Mouse (Mus musculus) kidney, postnatal 10 days (tissue): Measurements from ENCODE around the gene Macf1.

Experiments
- DNase-seq: peaks from one replicate; pipeline ENCODE4 v3.0.0; 2021; ENCODE audit warnings: mixed read lengths

The Macf1 gene

GRCm38 (mm10) chr4:123397643-123398434, 286.3 kb downstream of the Macf1 start:
- no peak for DNase-seq

DNA sequence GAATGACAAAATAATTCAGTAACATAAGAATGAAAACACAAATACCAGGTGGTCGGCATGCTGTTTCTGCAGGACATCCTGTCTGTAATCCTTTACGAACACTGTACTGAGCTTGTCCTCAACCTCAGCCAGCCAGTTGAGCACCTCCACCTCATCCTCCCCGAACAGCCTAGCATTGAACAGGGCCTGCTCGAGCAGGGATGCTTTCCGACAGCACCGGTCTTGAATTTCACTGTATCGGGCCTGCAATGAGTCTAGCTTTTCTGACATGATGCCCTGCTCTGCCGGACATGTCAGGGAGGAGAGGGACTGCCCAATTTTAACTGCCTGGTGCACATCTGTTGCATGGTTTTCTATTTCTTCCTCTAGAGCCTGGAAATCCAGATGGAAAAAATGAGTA, 287.1 kb downstream of the Macf1 start:
- DNase-seq, result no peak

GRCm38 (mm10) chr4:123395435-123396000, 288.6 kb downstream of the Macf1 start:
- peak; percentile 30 for DNase-seq

DNA sequence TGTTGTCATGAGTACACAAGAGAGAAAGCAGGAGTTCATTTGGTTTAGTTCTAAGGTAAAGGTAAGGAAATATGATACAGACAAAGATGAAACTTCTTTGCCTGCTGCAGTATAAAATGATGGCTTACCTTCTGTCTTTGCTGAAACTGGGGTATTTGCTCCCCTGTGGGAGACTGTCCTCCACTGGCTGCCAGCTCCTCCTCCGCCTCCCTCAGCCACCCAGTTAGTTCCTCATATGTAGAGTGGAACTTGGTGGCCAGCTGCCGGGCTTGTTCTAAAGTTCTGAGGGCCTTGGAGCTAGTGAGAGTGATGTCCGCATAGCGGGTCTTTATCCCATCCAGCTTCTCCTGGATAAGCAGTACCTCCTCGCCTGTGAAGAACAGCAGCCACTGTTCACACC, 289.3 kb downstream of the Macf1 start:
- DNase-seq, result no peak

DNA sequence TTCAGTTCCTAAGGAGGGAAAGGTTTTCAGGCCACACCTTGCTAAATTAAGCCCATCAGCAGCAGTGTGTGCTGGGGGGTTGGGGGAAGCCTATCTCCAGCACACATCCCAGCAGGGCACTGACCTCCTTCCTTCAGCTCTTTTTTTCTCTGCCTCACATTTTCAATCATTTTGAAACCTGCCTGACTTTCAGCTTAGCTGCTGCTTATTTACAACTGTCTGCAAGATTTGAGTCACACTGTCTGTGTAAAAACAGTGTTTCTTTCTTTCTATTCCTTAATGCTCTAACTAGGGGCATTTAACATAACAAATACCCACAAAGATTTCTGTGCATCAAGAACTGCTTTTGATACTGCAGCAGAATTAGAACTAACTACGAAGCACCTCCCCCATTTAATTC, 289.9 kb downstream of the Macf1 start:
- DNase-seq, result no peak

- no peak for DNase-seq
Observed at GRCm38 (mm10) chr4:123393004-123393403, 291.2 kb downstream of the Macf1 start.

GRCm38 (mm10) chr4:123392187-123392586, 292.0 kb downstream of the Macf1 start:
- DNase-seq, result peak; percentile 33

GRCm38 (mm10) chr4:123385028-123385427, 299.1 kb downstream of the Macf1 start:
- DNase-seq, result no peak

DNA sequence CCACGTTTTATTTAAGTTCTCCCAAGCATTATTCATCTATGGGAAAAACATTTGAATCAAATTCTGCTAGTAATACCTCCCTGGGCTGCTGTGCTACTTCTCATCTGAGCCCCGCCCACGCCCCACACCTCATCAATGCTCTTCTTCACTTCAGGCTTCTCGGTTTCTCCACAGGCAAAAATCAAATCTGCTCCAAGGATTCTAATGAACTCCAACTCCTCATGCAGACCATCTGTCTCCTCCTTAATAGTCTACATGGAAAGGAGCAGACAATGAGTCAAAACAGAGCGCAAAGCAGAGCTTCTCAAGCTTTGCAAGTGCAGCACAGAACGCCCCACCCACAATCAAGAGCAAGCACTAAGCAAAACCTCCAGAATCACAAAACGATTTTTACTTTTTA, 301.0 kb downstream of the Macf1 start:
- no peak for DNase-seq

DNA sequence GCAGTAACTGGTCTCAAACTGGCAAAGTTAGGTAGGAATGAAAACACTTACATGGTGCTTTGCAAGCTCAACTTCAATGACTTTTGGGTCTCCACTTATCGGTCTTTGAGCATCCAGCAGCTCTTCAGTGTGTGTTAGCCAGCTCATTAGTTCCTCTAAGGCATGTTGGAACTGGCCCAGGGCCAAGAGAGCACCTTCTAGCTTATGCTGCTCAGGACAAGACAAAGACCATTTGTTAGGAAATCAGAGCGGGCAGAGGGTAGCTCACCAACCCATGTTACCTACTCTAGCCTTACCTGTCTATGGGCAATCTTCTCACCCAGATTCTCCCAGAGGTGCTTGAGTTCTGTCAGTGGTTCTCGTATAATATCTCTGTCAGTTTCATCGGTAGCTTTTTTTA, 302.1 kb downstream of the Macf1 start:
- peak; percentile 31 for DNase-seq

DNA sequence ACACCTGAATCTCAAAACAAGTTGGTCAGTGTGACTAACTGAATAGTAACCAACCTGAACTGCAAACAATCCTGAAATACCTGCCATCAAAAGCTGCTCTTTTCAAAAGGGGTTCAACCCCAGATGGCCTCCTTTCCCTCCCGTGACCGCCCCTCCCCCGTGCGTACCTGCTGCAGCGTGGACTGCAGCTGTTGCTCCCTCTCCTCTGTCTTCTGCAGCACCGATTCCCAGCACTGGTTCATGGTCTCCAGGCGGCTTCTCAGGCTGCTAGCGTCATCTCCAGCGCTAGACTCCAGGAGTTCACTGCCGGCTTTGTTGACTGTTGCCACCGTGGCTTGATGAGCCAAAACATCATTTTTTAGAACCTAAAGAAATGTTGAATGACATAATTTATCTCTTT, 302.6 kb downstream of the Macf1 start:
- no peak for DNase-seq

DNA sequence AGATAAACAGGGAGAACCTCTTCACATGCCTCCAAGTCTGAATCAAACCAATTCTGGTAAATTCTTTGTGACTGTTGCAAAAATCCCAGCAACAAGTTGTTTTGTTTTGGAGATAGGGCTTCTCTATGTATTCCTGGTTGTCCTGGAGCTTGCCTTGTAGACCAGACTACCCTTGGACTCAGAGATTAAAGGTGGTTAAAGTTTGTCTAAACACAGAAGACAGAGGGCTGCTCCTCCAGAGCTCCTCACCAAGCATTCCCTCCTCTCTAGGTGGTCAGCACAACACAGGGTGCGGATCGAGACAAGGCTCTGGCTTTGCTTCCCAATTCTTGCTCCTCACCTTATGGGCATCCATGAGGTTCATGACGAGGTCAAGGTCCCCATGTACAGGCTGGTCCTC, 308.1 kb downstream of the Macf1 start:
- no peak for DNase-seq

DNA sequence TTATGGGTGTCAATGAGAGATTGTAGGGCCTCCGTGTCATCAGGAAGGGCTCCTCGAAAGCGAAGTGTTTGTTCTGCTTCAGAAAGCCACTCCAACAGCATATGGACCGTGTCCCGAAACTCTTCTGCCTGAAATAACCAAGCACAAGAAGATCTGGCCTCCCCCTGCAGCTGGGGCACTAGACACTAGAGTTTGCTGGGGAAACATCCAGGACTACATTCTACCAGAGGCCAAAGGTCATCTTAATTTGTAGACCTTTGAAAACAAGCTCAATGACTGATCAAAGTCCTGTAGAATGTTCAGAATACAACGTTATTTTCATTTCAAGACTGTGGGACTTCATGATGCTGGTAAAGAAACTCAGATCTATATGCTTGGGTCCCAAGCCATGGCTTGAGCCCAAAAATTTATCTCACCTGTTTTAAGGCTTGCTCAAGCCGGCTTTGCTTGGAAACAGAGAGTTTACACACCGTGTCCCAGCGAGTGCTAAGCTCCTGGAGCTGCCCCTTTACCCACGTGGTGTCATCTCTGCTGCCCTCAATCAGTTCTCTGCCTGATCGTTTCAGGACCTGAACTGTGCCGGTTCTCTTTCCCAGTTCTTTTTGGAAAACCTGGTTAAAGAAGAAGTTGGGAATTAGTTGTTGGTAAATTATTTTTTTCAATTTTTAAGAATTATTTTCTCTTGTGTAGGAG, 309.7 kb downstream of the Macf1 start:
- no peak for DNase-seq

DNA sequence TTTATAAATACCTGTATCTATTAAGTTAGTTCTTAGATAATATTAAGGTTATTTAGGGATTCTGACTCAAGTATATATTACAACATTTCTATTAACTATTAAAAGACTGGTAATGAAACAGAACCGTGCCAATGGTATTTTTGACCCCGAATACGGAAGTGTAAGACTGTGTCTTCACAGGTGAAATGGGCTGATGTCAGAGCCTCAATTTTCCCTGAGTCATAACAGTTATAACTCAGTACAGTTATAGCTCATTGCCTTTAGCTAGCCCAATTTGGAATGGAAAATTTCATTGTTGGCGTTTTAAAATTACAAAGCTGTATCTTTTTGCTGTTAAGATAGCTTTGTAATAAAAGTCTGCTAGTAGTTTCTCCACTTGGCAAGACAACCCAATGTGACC, 320.6 kb downstream of the Macf1 start:
- no peak for DNase-seq

DNA sequence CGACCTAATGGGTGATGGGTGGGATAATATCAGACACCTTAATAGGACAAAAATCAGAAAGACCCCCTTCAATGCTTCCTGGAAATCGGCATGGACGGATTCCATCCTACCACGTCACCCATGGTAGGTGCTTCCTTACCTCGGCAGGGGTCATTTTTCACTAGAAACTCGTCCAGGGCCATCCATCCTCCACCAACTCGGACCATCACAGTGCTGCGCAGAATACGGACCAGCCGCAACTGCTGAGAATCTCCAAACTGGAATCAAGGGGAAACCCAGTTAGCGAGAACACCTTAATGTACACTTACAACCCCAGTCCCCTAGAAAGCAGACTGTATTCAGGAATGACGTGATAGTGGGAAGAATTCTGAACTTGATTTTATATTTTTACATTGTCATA, 323.4 kb downstream of the Macf1 start:
- no peak for DNase-seq

- no peak for DNase-seq
Observed at GRCm38 (mm10) chr4:123358613-123359012, 325.5 kb downstream of the Macf1 start.

DNA sequence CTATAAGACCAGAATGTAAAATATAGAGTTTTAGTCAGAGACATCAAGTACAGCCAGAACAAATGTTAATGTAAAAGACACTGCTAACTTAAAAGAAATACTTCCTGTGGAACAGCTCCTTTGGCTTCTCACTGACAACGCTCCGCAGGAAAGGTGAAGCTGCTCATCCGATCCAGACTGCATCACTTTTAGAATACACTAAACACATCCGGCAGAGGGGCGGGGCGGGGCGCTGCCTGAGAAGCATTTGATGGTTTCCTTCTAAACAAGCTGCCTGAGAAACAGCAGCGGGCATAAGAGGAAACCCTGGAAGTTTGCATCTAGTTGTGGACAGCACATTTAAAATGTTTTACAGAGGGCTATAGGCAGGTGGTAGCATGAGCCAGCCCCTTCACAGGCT, 328.2 kb downstream of the Macf1 start:
- no peak for DNase-seq

DNA sequence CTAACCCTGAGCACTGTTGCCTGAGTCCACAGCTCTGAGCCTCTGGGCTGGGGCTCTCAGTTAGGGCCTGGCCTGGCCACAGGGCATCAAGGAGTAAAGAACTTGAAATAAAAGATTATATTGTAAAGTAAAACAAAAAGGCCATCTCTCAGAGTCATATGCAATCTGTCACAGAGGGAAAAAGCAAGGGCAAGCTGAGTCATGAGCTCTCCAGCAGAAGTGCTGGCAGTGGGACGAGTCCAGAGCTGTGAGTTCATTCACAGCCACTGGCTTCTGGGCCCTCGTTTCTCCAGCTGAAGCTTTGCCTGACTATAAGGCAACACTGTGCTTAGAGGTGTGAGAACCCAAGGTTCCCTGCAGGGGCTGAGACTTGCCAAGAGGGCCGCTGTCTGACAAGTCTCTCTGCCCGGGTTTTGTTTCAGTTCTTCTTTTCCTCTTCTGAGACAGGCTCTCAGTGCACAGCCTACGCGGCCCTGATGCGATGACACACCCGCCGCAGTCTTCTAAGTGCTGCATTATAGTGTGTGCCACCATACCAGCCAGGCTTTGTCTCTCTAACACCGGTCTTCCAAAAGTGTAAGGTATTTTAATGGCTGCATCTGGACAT, 330.8 kb downstream of the Macf1 start:
- no peak for DNase-seq

DNA sequence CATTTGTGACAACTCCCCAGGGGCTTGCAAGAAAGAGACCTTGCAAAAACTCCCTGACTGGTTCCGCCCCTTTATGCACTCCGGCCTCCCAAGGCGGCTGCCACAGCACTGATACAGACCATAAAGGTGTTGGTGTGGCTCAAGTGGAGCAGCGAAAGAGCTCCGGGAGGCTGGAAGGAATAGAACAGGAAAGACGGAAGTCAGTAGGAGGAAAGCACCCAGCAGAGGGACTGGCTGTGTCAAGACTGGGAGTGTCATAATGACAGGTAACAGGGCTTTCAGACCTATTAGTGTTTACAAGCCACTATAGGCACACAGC, 340.7 kb downstream of the Macf1 start:
- DNase-seq, result no peak

GRCm38 (mm10) chr4:123342642-123343470, 341.3 kb downstream of the Macf1 start, which contains the start of gene Bmp8a:
Gene Bmp8a, minus strand, starts transcription at chr4:123343252.
- peak; percentile 86 for DNase-seq

GRCm38 (mm10) chr4:123342091-123342641, 342.0 kb downstream of the Macf1 start:
- no peak for DNase-seq

DNA sequence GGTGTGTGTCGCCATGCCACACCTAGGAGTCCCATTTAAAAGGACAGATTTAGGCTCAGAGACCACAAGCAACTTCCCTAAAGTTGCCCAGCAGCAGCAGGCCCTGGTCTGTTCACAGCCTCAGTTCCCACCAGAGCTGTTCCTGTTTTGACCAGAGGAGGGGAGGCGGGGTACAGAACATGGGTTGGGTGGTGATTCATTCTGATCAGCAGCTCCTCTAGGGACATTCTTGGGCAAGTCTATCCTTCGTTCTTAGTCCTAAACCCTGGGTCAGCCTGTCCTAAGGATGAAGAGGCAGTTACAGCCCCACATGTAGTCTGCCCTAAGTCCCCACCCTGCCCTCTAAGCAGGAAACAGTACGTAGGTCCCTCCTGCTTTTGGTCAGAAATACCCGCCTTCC, 343.9 kb downstream of the Macf1 start:
- DNase-seq, result no peak

- peak; percentile 40 for DNase-seq
Observed at GRCm38 (mm10) chr4:123337693-123338092, 346.5 kb downstream of the Macf1 start.
